Mouse (Mus musculus) liver, embryonic 15.5 days (tissue): ENCODE results near the gene Galnt14. TPM values are rescaled to one million over a fixed set of nuclear protein-coding genes. Genes with fewer than 3 reads are reported as not detected.

Experiments
- ATAC-seq: fragments of 200-750 bp; cut with Nextera tagmentation; 2 replicates; pipeline ENCODE4 v1.8.0; 2017; ENCODE audit warnings: moderate number of reproducible peaks, mild to moderate bottlenecking, moderate library complexity; ENCODE audit not compliant: insufficient read depth
- H3K27ac ChIP-seq: fragments of 300-500 bp; sonication (generic); replicated peaks from 2 replicates; pipeline ENCODE4 v1.5.1; 2015; ENCODE audit warnings: mild to moderate bottlenecking, inconsistent platforms
- H3K27me3 ChIP-seq: fragments of 300-500 bp; sonication (generic); 2 replicates; pipeline ENCODE4 v1.6.1; 2015; ENCODE audit warnings: mild to moderate bottlenecking, inconsistent platforms
- H3K36me3 ChIP-seq: fragments of 300-500 bp; sonication (generic); replicated peaks from 2 replicates; pipeline ENCODE4 v1.6.1; 2015; ENCODE audit warnings: moderate library complexity, mild to moderate bottlenecking, inconsistent platforms
- H3K4me1 ChIP-seq: fragments of 300-500 bp; sonication (generic); replicated peaks from 2 replicates; pipeline ENCODE4 v1.6.1; 2015; ENCODE audit warnings: inconsistent platforms
- H3K4me2 ChIP-seq: fragments of 300-500 bp; sonication (generic); 2 replicates; pipeline ENCODE4 v1.6.1; 2015; ENCODE audit warnings: moderate library complexity, mild to moderate bottlenecking, inconsistent platforms
- H3K4me3 ChIP-seq: fragments of 300-500 bp; sonication (generic); replicated peaks from 2 replicates; pipeline ENCODE4 v1.5.1; 2015; ENCODE audit warnings: mild to moderate bottlenecking, inconsistent platforms
- H3K9ac ChIP-seq: fragments of 300-500 bp; sonication (generic); 2 replicates; pipeline ENCODE4 v1.6.1; 2015; ENCODE audit warnings: moderate library complexity, mild to moderate bottlenecking, inconsistent platforms
- H3K9me3 ChIP-seq: fragments of 300-500 bp; sonication (generic); replicated peaks from 2 replicates; pipeline ENCODE4 v1.6.1; 2016; ENCODE audit warnings: inconsistent platforms
- WGBS: fragments of 180-500 bp; shearing (Covaris S2); methylation state at CpG from one replicate; pipeline ENCODE4 v1.1.7; 2015; ENCODE audit warnings: mixed read lengths; ENCODE audit not compliant: insufficient replicate concordance; 5-methylcytosine and 5-hydroxymethylcytosine counted together
- polyA plus RNA-seq: library from polyadenylated mRNA; unstranded; fragments of >200 nt; fragmentation: Nextera tagmentation; extraction: Ambion mirVana; gene quantifications from 2 replicates; pipeline ENCODE4 v1.2.1, GENCODE M21; 2015

The Galnt14 gene
- polyA plus RNA-seq, 1 experiment from 2014 or later = 0.05 TPM

GRCm38 (mm10) chr17:73708451-73708850 lies 1.8 kb downstream of the Galnt14 start:
- Histone ChIP-seq H3K4me3 (no peak overlapping the region), H3K4me1 (no peaks in the 10 kb centered on the region), H3K9ac (no peak overlapping the region), H3K36me3 (no peaks in the 10 kb centered on the region), H3K9me3 (no peaks in the 10 kb centered on the region), H3K27me3 (peaks cover 55% of the 10 kb centered on the region), H3K4me2 (no peak overlapping the region), H3K27ac (no peak overlapping the region)
- ATAC-seq = no peak
- WGBS = 69% methylated on average over 6 of the region's 6 CpGs

GRCm38 (mm10) chr17:73703571-73703970 lies 6.7 kb downstream of the Galnt14 start:
- Histone ChIP-seq H3K9me3 (no peaks in the 10 kb centered on the region), H3K36me3 (no peaks in the 10 kb centered on the region), H3K27me3 (peaks cover 7% of the 10 kb centered on the region; the same call in 1 of the 2 replicates), H3K27ac (no peak overlapping the region), H3K9ac (no peak overlapping the region), H3K4me3 (no peak overlapping the region), H3K4me2 (no peak overlapping the region), H3K4me1 (no peaks in the 10 kb centered on the region)
- ATAC-seq = no peak

- ATAC-seq = no peak
- WGBS = 26% methylated on average over 7 of the region's 7 CpGs
Observed at GRCm38 (mm10) chr17:73701016-73701415, 9.2 kb downstream of the Galnt14 start.

GRCm38 (mm10) chr17:73699881-73700280 lies 10.4 kb downstream of the Galnt14 start:
- Histone ChIP-seq H3K9ac (no peak overlapping the region), H3K27me3 (no peaks in the 10 kb centered on the region), H3K4me2 (no peak overlapping the region), H3K36me3 (no peaks in the 10 kb centered on the region), H3K4me3 (no peak overlapping the region), H3K4me1 (no peaks in the 10 kb centered on the region), H3K9me3 (no peaks in the 10 kb centered on the region), H3K27ac (no peak overlapping the region)
- no peak for ATAC-seq
- WGBS = 54% methylated on average over 6 of the region's 6 CpGs

More at GRCm38 (mm10) chr17:73701016-73701415, 9.2 kb downstream of the Galnt14 start:
- no peak overlapping the region for H3K4me2 ChIP-seq
- no peaks in the 10 kb centered on the region for H3K4me1 ChIP-seq
- no peaks in the 10 kb centered on the region for H3K27me3 ChIP-seq
- no peaks in the 10 kb centered on the region for H3K9me3 ChIP-seq
- no peaks in the 10 kb centered on the region for H3K36me3 ChIP-seq
- H3K27ac ChIP-seq = no peak overlapping the region
- H3K9ac ChIP-seq = no peak overlapping the region
- no peak overlapping the region for H3K4me3 ChIP-seq

- Histone ChIP-seq H3K4me3 (no peak overlapping the region), H3K36me3 (no peaks in the 10 kb centered on the region), H3K27me3 (no peaks in the 10 kb centered on the region), H3K27ac (no peak overlapping the region), H3K9me3 (no peaks in the 10 kb centered on the region), H3K9ac (no peak overlapping the region), H3K4me2 (no peak overlapping the region), H3K4me1 (no peaks in the 10 kb centered on the region)
- 54% methylated on average over 3 of the region's 3 CpGs for WGBS
- no peak for ATAC-seq
Observed at GRCm38 (mm10) chr17:73694206-73694952, 15.9 kb downstream of the Galnt14 start.

- Histone ChIP-seq H3K4me2 (no peak overlapping the region), H3K9ac (no peak overlapping the region), H3K27ac (no peak overlapping the region), H3K4me1 (no peaks in the 10 kb centered on the region), H3K27me3 (no peaks in the 10 kb centered on the region), H3K4me3 (no peak overlapping the region), H3K36me3 (no peaks in the 10 kb centered on the region), H3K9me3 (no peaks in the 10 kb centered on the region)
- no peak for ATAC-seq
- WGBS = 68% methylated on average over 3 of the region's 3 CpGs
Observed at GRCm38 (mm10) chr17:73688261-73688660, 22.0 kb downstream of the Galnt14 start.

GRCm38 (mm10) chr17:73686292-73686691 lies 24.0 kb downstream of the Galnt14 start:
- H3K4me3 ChIP-seq = no peak overlapping the region
- H3K4me1 ChIP-seq = no peaks in the 10 kb centered on the region
- no peak overlapping the region for H3K4me2 ChIP-seq
- H3K36me3 ChIP-seq = no peaks in the 10 kb centered on the region
- no peak overlapping the region for H3K9ac ChIP-seq
- H3K9me3 ChIP-seq = no peaks in the 10 kb centered on the region
- no peaks in the 10 kb centered on the region for H3K27me3 ChIP-seq
- H3K27ac ChIP-seq = no peak overlapping the region
- no peak for ATAC-seq
- 65% methylated on average over 8 of the region's 8 CpGs for WGBS

- H3K27me3 ChIP-seq = no peaks in the 10 kb centered on the region
- no peaks in the 10 kb centered on the region for H3K9me3 ChIP-seq
- no peak overlapping the region for H3K4me2 ChIP-seq
- ATAC-seq = no peak
- H3K36me3 ChIP-seq = no peaks in the 10 kb centered on the region
- H3K4me1 ChIP-seq = no peaks in the 10 kb centered on the region
- no peak overlapping the region for H3K27ac ChIP-seq
- H3K4me3 ChIP-seq = no peak overlapping the region
- 56% methylated on average over 5 of the region's 5 CpGs for WGBS
- no peak overlapping the region for H3K9ac ChIP-seq
Observed at GRCm38 (mm10) chr17:73684746-73685145, 25.5 kb downstream of the Galnt14 start.

- H3K9ac ChIP-seq = no peak overlapping the region
- WGBS = 58% methylated on average over 5 of the region's 5 CpGs
- H3K9me3 ChIP-seq = no peaks in the 10 kb centered on the region
- H3K27ac ChIP-seq = no peak overlapping the region
- ATAC-seq = no peak
- H3K4me2 ChIP-seq = no peak overlapping the region
- H3K4me3 ChIP-seq = no peak overlapping the region
- H3K27me3 ChIP-seq = no peaks in the 10 kb centered on the region
- H3K36me3 ChIP-seq = no peaks in the 10 kb centered on the region
- H3K4me1 ChIP-seq = no peaks in the 10 kb centered on the region
Observed at GRCm38 (mm10) chr17:73671921-73672320, 38.3 kb downstream of the Galnt14 start.

GRCm38 (mm10) chr17:73670048-73670447 lies 40.2 kb downstream of the Galnt14 start:
- no peak for ATAC-seq
- Histone ChIP-seq H3K27me3 (no peaks in the 10 kb centered on the region), H3K27ac (no peak overlapping the region), H3K36me3 (no peaks in the 10 kb centered on the region), H3K4me2 (no peak overlapping the region), H3K4me3 (no peak overlapping the region), H3K4me1 (no peaks in the 10 kb centered on the region), H3K9ac (no peak overlapping the region), H3K9me3 (no peaks in the 10 kb centered on the region)
- 60% methylated on average over 2 of the region's 2 CpGs for WGBS

GRCm38 (mm10) chr17:73668996-73669395 lies 41.3 kb downstream of the Galnt14 start:
- Histone ChIP-seq H3K27me3 (no peaks in the 10 kb centered on the region), H3K9ac (no peak overlapping the region), H3K9me3 (no peaks in the 10 kb centered on the region), H3K36me3 (no peaks in the 10 kb centered on the region), H3K27ac (no peak overlapping the region), H3K4me3 (no peak overlapping the region), H3K4me2 (no peak overlapping the region), H3K4me1 (no peaks in the 10 kb centered on the region)
- 63% methylated on average over 1 of the region's 1 CpGs for WGBS
- ATAC-seq = no peak

GRCm38 (mm10) chr17:73663237-73663636 lies 47.0 kb downstream of the Galnt14 start:
- no peak for ATAC-seq
- no peak overlapping the region for H3K9ac ChIP-seq
- no peaks in the 10 kb centered on the region for H3K36me3 ChIP-seq
- no peak overlapping the region for H3K4me3 ChIP-seq
- H3K4me1 ChIP-seq = no peaks in the 10 kb centered on the region
- H3K9me3 ChIP-seq = no peaks in the 10 kb centered on the region
- WGBS = 8% methylated on average over 3 of the region's 3 CpGs
- H3K27ac ChIP-seq = no peak overlapping the region
- H3K4me2 ChIP-seq = no peak overlapping the region
- H3K27me3 ChIP-seq = no peaks in the 10 kb centered on the region
